Mouse (Mus musculus) olfactory bulb, adult 2 months (tissue): ENCODE measurements around the gene Calcr.

Source experiments
- CTCF ChIP-seq: fragments of 200-500 bp; IDR thresholded peaks from 2 replicates; pipeline ENCODE4 v1.5.1; 2012; ENCODE audit warnings: low read depth, mild to moderate bottlenecking, low read length, moderate library complexity; ENCODE audit not compliant: insufficient read depth
- POLR2A ChIP-seq: fragments of 200-500 bp; IDR thresholded peaks from 2 replicates; pipeline ENCODE4 v1.6.1; 2012; ENCODE audit warnings: mild to moderate bottlenecking, low read depth, low read length, moderate library complexity; ENCODE audit not compliant: insufficient read depth

- TF ChIP-seq CTCF (no peak), POLR2A (no peak)
Observed at GRCm38 (mm10) chr6:3688087-3688642, 76.3 kb downstream of the Calcr start.
